Mouse (Mus musculus) G1E (cell line): ENCODE results near the gene Uchl3.

ENCODE experiments used
- CTCF ChIP-seq: IDR thresholded peaks from 2 replicates; pipeline ENCODE4 v1.5.1; 2012; ENCODE audit warnings: low read depth, low read length, inconsistent platforms, mixed read lengths
- GATA1 ChIP-seq: IDR thresholded peaks from 2 replicates; pipeline ENCODE4 v1.6.1; 2012; ENCODE audit warnings: borderline replicate concordance, low read length, inconsistent platforms, mixed read lengths

- TF ChIP-seq CTCF (no peak), GATA1 (no peak)
Measured at GRCm38 (mm10) chr14:101729972-101730692, 76.4 kb downstream of the Uchl3 start.
